Mouse (Mus musculus) kidney, postnatal 14 days (tissue): ENCODE data around the gene 4833439L19Rik.
"Not testable (repeated sequence)": the region's sequence is repeated elsewhere in the genome, so short reads cannot be mapped to it uniquely, and the experiment has no call there.

Experiments used
- DNase-seq: peaks from one replicate; pipeline ENCODE4 v3.0.0; 2022; ENCODE audit warnings: mixed read lengths

The 4833439L19Rik gene

DNA sequence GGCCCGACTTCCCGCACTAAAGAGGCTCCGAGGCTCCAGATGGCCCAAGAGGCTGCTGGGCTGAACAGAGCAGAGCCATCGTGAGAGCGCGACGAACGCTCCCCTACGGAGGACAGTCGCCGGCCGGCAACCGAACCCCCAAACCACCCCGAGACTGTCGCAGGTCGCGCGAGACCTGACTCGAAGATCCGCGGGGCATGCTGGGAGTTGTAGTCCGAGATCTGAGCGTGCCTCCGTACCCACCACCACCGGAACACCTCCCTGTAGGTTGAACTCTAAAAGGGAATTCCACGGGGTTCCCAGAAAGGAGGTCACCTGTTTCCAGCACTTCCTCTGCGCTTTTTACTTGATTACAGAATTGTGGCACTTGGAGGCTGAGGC lies at the start of gene 4833439L19Rik:
Gene 4833439L19Rik, minus strand, starts transcription at position 235 of the 381 bp plus-strand sequence.
- DNase-seq = peak; percentile 96

- DNase-seq = not testable (repeated sequence)
Observed at GRCm38 (mm10) chr13:54613141-54613540, 47.9 kb upstream of the 4833439L19Rik start.

DNA sequence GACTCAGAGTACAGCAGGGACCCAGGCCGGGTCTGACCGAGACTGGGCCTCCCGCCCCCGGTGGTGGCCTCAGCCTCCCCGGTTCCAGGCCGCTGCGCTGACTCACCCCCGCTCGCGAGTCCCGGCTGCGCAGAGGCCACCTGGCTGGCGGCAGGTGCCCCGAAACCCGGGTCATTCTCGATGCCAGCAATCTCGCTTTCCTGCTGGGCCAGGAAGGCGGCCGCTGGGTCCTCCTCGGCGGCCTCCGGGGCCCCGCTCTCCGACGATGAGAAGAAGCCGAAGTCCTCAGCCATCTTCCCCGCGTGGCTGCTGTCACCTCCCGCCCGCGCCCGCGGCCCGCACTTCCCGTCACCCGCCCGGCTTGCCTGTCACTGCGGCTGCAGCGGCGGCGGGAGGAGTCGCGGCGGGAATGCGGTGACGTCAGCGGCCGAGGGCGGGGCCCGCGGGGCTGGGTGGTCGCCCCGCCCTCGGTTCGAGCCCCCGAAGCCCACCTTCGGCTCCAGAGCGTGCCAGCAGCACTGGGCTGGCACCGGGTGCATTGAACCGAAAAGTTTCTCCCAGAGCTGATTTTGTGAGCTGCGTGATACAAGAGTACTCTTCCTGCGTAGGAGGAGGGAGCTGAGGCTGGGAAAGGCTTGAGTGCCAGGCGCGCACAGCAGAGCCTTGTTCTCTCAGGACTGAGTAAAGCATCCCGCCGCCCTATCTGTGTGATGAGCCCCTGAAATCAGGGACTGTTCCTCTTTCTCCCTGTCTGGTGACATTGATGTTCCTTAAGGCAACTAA lies 45.9 kb upstream of the 4833439L19Rik start, which contains the start of gene Cltb:
Gene Cltb, minus strand, starts transcription at position 373 of the 783 bp plus-strand sequence.
- DNase-seq = peak; percentile 93

GRCm38 (mm10) chr13:54610613-54610971 lies 45.4 kb upstream of the 4833439L19Rik start:
- DNase-seq = no peak

- DNase-seq = no peak
Observed at GRCm38 (mm10) chr13:54609301-54609700, 44.1 kb upstream of the 4833439L19Rik start.

GRCm38 (mm10) chr13:54608666-54609065 lies 43.4 kb upstream of the 4833439L19Rik start:
- DNase-seq = no peak

- no peak for DNase-seq
Observed at GRCm38 (mm10) chr13:54608002-54608401, 42.8 kb upstream of the 4833439L19Rik start.

DNA sequence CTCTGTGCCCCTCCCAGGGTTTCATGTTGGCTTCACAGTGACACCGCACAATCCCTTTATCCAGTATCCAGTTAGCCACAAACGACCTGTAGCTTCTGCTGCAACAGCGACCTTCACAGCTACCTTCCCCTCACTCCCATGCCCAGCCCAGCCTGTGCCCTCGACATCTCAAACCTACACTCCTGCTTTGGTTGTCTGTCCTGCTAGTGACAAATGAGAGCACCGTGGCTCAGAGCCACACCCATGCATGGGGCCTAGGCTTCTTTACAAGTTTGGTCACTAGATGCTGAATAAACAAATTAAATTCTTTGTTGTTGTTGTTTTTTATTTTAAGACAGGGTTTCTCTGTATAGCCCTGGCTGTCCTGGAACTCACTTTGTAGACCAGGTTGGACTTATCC lies 42.0 kb upstream of the 4833439L19Rik start:
- no peak for DNase-seq

DNA sequence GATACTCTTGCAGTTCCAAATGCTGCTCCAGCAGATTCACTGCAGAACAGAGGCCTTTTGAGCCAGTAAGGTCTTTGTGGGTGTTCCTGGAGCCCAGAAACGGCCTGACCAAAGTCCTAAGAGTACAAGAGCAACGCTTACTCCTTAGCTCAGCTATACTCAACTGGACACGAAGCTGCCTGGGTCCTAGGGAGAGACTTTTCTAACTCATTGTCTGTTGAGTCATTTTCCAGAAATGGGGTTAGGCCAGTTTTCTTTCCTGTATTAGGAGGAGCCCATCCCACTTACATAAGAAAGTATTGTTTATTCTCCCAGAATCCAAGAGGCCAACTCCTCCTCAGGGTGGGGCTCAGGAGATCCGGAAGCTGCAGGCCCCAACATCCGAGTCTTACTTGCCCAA lies 40.2 kb upstream of the 4833439L19Rik start:
- DNase-seq = peak; percentile 52

DNA sequence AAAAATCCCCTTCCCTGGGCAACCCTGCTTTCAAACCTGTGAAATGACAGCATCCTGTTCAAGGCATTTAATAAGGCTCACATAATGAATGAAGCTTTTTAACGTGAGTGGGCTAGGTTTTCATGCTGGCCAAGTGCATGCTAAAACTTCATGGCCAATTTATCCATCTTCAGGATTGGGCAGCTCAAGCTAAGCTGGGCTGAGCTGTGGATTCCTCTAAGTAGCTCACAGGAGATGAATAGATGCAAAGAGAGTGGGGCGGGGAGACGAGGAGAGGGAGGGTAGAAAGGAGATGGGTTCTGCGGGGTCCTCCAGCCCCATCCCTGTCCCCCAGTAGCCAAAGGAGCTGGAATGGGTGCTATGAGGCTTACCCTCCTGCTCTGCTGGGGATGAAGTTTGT lies 39.0 kb upstream of the 4833439L19Rik start:
- DNase-seq = no peak

GRCm38 (mm10) chr13:54603501-54603900 lies 38.3 kb upstream of the 4833439L19Rik start:
- no peak for DNase-seq

GRCm38 (mm10) chr13:54602639-54603111 lies 37.4 kb upstream of the 4833439L19Rik start:
- no peak for DNase-seq

GRCm38 (mm10) chr13:54598622-54599143 lies 33.4 kb upstream of the 4833439L19Rik start:
- no peak for DNase-seq

- DNase-seq = no peak
Observed at GRCm38 (mm10) chr13:54596870-54597269, 31.6 kb upstream of the 4833439L19Rik start.

DNA sequence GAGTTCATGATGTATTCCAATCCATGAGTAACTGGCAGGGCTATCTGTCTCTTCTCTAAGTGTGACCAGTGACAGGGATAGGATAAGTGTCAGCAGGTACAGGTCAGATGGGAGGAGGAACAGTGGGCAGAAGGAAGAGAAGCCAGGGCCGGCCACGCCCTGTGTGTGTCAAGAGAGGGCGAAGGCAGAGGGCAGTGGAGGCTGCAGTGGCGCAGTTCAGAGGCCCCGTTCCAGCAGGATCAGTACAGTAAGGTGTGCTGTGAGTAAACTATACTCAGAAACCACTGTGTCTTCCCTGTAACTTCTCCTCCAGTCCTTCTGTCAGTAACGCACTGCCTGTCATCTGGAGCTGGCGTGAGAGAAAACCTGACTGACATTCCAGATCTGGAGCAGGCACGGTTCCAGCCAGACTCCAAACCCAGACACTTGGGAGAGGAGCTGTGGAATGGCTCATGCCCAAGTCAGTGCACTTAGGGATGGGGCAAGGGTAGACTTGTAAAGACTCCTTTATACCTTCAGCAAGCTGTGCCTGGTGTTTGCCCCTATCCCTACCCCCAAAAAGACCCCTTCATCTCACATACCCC lies 31.0 kb upstream of the 4833439L19Rik start:
- DNase-seq = no peak

DNA sequence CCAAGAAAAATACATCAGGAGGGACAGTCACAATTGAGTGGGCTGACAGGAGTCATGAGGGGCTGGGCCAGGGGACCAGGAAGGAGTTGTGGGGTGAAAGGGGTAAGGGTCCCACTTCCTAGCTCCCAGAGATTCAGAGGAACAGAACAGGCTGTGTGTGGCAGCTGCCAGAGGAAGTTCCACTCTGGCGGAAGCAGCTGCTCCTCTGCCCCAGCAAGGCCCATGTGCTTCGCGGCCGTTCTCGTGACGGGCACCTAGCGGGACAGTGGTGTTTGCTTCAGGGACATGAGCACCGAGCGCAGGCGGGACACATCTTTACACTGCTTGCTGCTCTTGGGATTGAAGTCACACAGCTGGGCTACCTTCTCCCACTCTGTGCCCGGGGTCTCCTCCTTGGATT lies 28.4 kb upstream of the 4833439L19Rik start:
- DNase-seq = no peak

- DNase-seq = no peak
Observed at GRCm38 (mm10) chr13:54591776-54592356, 26.6 kb upstream of the 4833439L19Rik start.

DNA sequence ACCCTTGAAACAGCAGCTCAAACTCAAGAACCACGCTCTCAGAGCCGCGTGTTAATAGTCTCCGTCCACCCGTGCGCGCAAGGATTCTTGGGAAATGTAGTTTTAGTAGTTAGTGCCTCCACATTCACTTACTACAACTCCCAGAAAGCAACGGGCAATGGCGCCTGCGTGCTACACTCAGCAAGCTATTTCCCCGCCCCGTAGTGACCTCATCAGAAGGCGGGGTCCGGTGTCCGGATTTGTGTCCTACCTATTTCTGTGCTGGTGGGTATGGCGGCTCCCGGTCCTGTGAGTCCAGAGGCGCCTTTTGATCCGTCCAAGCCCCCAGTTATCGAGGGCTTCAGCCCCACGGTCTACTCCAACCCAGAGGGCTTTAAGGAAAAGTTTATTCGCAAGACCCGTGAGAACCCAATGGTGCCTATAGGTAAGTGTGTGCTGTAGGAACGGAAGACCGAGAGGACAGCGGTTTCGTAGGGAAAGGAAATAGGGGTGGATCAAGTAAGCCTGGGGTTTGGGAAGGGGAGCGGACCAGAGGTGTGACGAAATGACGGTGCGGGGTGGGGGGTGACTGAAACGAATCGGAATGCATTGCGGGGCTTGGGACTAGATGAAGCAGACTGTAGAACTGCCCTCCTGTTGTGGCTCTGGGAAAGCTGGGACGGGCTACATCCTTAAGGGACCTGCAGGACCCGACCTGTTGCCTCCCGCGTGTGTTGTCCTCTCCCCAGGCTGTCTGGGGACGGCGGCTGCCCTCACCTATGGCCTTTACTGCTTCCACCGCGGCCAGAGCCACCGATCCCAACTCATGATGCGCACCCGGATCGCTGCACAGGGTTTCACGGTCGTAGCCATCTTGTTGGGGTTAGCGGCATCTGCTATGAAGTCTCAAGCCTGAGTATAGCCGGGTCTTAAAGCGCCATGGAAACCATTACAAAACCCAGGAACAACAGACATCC lies 25.0 kb upstream of the 4833439L19Rik start, which contains the start of the genes Nop16 and Higd2a:
Gene Nop16, minus strand, starts transcription at position 95 of the 956 bp plus-strand sequence.
Gene Higd2a, plus strand, starts transcription at position 212 of the 956 bp plus-strand sequence.
- peak; percentile 99 for DNase-seq

- DNase-seq = no peak
Observed at GRCm38 (mm10) chr13:54589414-54589995, 24.3 kb upstream of the 4833439L19Rik start.

GRCm38 (mm10) chr13:54585831-54586230 lies 20.6 kb upstream of the 4833439L19Rik start:
- no peak for DNase-seq

DNA sequence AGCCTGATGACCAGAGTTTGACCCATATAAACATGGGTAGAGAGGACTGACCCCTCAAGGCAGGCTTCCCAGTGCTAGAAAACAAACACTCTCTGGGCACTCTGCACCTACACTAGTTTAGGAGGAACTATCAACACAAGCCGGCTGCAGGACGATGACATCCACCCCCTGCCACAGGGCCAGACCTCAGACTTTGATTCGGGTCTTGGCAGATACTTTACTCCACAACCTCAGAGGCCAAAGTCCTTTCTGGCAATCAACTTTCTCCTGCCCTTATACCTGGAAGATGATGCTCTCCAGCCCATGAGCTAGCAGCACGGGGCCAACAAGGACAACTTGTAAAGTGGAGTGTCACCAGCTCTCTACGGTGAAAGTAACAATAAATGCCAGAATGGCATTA lies 17.6 kb upstream of the 4833439L19Rik start:
- no peak for DNase-seq

GRCm38 (mm10) chr13:54582126-54582525 lies 16.9 kb upstream of the 4833439L19Rik start:
- DNase-seq = no peak
